Mouse (Mus musculus) liver, postnatal 0 days (tissue): ENCODE measurements around the gene Foxo4.

Experiments
- CTCF ChIP-seq: sonication (generic); IDR thresholded peaks from 2 replicates; pipeline ENCODE4 v1.5.1; 2016; ENCODE audit warnings: antibody characterized with exemption, low read depth
- EP300 ChIP-seq: IDR thresholded peaks from 2 replicates; pipeline ENCODE4 v1.6.1; 2016; ENCODE audit warnings: antibody characterized with exemption, low read depth, mild to moderate bottlenecking

DNA sequence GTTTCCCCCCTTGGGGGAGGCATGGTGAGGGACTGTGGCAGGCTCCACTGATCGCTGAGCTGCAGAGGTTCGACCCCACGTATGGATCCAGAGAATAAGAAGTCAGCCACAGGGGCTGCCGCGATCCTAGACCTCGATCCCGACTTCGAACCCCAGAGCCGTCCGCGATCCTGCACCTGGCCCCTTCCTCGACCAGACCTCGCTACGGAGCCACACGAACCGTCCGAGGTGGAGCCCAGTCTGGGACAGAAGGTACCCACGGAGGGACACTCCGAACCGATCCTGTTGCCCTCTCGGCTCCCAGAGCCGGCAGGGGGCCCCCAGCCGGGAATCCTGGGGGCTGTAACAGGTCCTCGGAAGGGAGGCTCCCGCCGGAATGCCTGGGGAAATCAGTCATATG is 412 bp downstream of the Foxo4 start:
- no peak for TF ChIP-seq CTCF
- no peak for TF ChIP-seq EP300
